Mouse (Mus musculus) B cell, adult 67 days (primary cell): ENCODE results near the gene Il6. TPM values are rescaled to one million over a fixed set of nuclear protein-coding genes. Genes with fewer than 3 reads are reported as not detected.

ENCODE experiments used
- total RNA-seq, 2 experiments: library from RNA; stranded (reverse); gene quantifications; 4 replicates each; pipeline ENCODE4 v1.2.4; 2023

Gene Il6
- not detected for total RNA-seq

GRCm38 (mm10) chr5:30012726-30013503 is at the start of gene Il6:
Gene Il6, plus strand, starts transcription at chr5:30013114.

Other genes with a start within 250 kb of the Il6 start
- 1 to 10 TPM; 5.2 to 9.4 TPM for gene Tyms, start 60.5 kb downstream of the Il6 start, total RNA-seq
- not detected for gene Garem2, start 92.0 kb downstream of the Il6 start, total RNA-seq
- not detected for gene 3110082J24Rik, start 93.0 kb downstream of the Il6 start, total RNA-seq
- 100 to 1,000 TPM; 115 to 117 TPM for gene Hadha, start 142.0 kb downstream of the Il6 start, total RNA-seq
- 100 to 1,000 TPM in 1 of 2 experiments, 10 to 100 TPM in 1; 80.2 to 115 TPM for gene Hadhb, start 142.1 kb downstream of the Il6 start, total RNA-seq
- not detected for gene Adgrf3, start 192.6 kb downstream of the Il6 start, total RNA-seq
- 10 to 100 TPM; 18.2 to 26.8 TPM for gene Selenoi, start 219.5 kb downstream of the Il6 start, total RNA-seq